Mouse (Mus musculus) kidney, embryonic 16.5 days (tissue): ENCODE data around the gene Sox12. TPM values are rescaled to one million over a fixed set of nuclear protein-coding genes. Genes with fewer than 3 reads are reported as not detected.
A peak's percentile ranks its signal among the peaks of the same experiment; 100 is the strongest.

ENCODE experiments used
- ATAC-seq: fragments of 200-750 bp; cut with Nextera tagmentation; 2 replicates; pipeline ENCODE4 v1.8.0; 2017; ENCODE audit warnings: moderate TSS enrichment; ENCODE audit not compliant: low FRiP score, low TSS enrichment
- H3K27ac ChIP-seq: fragments of 300-500 bp; sonication (generic); 2 replicates; pipeline ENCODE4 v1.5.1; 2014; ENCODE audit warnings: low read length
- H3K27me3 ChIP-seq: fragments of 300-500 bp; sonication (generic); 2 replicates; pipeline ENCODE4 v1.6.1; 2014; ENCODE audit warnings: low read length, control low read depth, mixed read lengths; ENCODE audit not compliant: insufficient read depth
- H3K36me3 ChIP-seq: fragments of 300-500 bp; sonication (generic); 2 replicates; pipeline ENCODE4 v1.6.1; 2014; ENCODE audit warnings: low read length, control low read depth, mixed read lengths; ENCODE audit not compliant: insufficient read depth
- H3K4me1 ChIP-seq: fragments of 300-500 bp; sonication (generic); 2 replicates; pipeline ENCODE4 v1.6.1; 2014; ENCODE audit warnings: low read length, control low read depth, mixed read lengths; ENCODE audit not compliant: insufficient read depth
- H3K4me2 ChIP-seq: fragments of 300-500 bp; sonication (generic); replicated peaks from 2 replicates; pipeline ENCODE4 v1.6.1; 2014; ENCODE audit warnings: low read depth, low read length
- H3K4me3 ChIP-seq: fragments of 300-500 bp; sonication (generic); 2 replicates; pipeline ENCODE4 v1.5.1; 2014; ENCODE audit warnings: mild to moderate bottlenecking, low read length
- H3K9ac ChIP-seq: fragments of 300-500 bp; sonication (generic); replicated peaks from 2 replicates; pipeline ENCODE4 v1.6.1; 2014; ENCODE audit warnings: low read length
- H3K9me3 ChIP-seq: fragments of 300-500 bp; sonication (generic); 2 replicates; pipeline ENCODE4 v1.6.1; 2016; ENCODE audit warnings: low read length, control low read depth
- WGBS: fragments of 180-500 bp; shearing (Covaris S2); extraction: QIAGEN DNeasy Blood & Tissue Kit; methylation state at CpG from one replicate; pipeline ENCODE4 v1.1.7; 2014; 5-methylcytosine and 5-hydroxymethylcytosine counted together
- polyA plus RNA-seq: library from polyadenylated mRNA; unstranded; fragments of >200 nt; fragmentation: Nextera tagmentation; extraction: Ambion mirVana; gene quantifications from 2 replicates; pipeline ENCODE4 v1.2.1, GENCODE M21; 2015

Sox12 gene
- polyA plus RNA-seq, 1 experiment from 2014 or later, result 8.9 TPM

DNA sequence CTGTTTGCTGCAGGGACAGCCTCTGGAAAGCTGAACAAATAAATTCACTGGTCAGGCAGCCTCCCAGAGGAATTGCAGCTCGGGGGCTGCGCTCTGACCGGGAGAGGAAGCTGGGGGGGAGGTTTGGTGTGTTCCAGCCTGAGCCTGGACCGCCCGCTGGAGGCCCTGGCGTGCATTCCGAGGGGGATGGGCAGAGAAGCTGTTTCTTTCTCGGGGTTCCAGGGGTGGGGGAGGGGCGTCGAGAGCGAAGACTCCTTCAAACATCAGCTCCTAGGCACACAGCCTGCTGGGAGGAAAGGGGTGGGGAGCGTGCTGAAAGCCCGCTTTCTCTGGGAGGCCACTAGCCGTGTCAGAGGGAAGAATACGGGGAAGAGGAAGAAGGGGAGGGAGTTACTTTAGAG, 13.1 kb upstream of the Sox12 start:
- under 1% methylated on average over 15 of the region's 15 CpGs for WGBS
- Histone ChIP-seq H3K9me3 (peaks cover 3% of the 10 kb centered on the region), H3K4me3 (peak overlapping the region; percentile 95), H3K4me1 (peaks cover 39% of the 10 kb centered on the region), H3K9ac (peak overlapping the region; percentile 99), H3K27me3 (no peaks in the 10 kb centered on the region), H3K27ac (peak overlapping the region; percentile 99), H3K4me2 (peak overlapping the region; percentile 91), H3K36me3 (no peaks in the 10 kb centered on the region)
- ATAC-seq, result peak; percentile 84

DNA sequence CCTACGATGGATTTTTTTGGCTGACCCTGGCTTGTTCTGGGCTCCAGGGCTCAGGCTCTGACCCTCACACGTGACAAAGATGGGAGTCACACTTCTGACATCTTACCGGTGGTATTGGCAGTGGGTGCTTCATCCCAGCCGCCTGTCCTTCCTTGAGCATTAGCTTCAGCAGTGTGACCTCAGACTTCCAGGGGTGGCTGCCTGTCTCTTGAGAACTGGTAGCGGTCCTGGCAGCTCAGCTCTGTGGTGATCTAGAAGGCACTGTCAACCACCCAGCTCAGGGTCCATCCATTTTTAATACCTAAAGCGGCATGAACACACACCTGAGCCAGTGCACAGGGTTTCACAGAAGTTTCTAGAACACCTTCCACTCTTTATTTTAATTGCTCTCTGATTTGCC, 11.9 kb upstream of the Sox12 start:
- H3K4me2 ChIP-seq, result no peak overlapping the region
- H3K4me1 ChIP-seq, result peaks cover 40% of the 10 kb centered on the region
- no peak overlapping the region for H3K4me3 ChIP-seq
- WGBS, result 59% methylated on average over 6 of the region's 6 CpGs
- no peaks in the 10 kb centered on the region for H3K27me3 ChIP-seq
- no peaks in the 10 kb centered on the region for H3K36me3 ChIP-seq
- no peaks in the 10 kb centered on the region for H3K9me3 ChIP-seq
- ATAC-seq, result no peak
- peak overlapping the region; percentile 99 for H3K27ac ChIP-seq
- peak overlapping the region; percentile 99; the same call in 1 of the 2 replicates for H3K9ac ChIP-seq

DNA sequence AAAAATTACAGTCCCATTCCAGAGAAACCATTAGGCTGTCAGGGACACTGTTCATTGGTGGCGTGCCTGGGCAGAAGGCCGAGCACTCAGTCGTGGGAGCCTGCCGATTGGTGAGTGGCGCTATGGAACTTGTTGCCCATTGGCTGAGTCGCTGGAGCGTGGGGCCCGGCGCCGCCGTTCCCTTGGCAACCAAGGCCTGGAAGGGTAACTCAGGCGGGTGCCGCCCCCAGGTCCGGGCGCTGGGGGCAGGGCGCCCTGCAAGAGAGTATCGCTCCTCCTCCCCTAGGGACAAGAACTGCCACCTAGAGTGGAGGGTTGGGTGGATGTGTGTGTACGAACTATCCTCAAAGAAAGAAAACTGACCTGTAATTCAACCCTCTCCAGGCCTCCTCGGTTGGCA, 8.3 kb upstream of the Sox12 start:
- peak overlapping the region; percentile 66 for H3K4me2 ChIP-seq
- H3K27ac ChIP-seq, result peak overlapping the region; percentile 90
- H3K4me3 ChIP-seq, result peak overlapping the region; percentile 47
- 0% methylated on average over 19 of the region's 19 CpGs for WGBS
- no peaks in the 10 kb centered on the region for H3K36me3 ChIP-seq
- H3K27me3 ChIP-seq, result no peaks in the 10 kb centered on the region
- peak overlapping the region; percentile 64 for H3K9ac ChIP-seq
- ATAC-seq, result peak; percentile 96
- H3K4me1 ChIP-seq, result peaks cover 33% of the 10 kb centered on the region
- H3K9me3 ChIP-seq, result no peaks in the 10 kb centered on the region

DNA sequence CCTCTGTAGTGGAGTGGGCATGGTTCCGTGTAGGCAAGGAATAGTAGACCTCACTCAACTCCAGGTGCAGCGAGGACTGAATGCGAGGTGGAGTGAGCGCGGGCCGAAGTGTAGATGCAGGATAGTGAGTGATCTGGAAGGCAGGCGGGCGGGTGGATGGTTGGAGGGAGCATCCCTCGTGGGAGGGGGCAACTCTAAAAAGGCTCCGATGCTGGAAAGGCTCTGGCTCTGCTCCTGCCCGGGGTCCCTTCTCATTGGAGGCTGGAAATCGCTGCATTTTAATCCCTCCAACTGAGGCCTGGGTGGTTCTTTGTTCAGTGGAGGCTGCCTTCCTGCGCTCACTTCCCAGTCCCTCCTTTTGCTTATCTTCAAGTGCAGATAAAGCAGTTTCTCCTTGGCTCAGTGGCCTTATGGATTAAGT, 1.3 kb upstream of the Sox12 start:
- ATAC-seq, result no peak; the same call in 1 of the 2 replicates
- Histone ChIP-seq H3K36me3 (no peaks in the 10 kb centered on the region), H3K9ac (peak overlapping the region; percentile 71), H3K27me3 (no peaks in the 10 kb centered on the region), H3K4me2 (peak overlapping the region; percentile 84), H3K4me3 (peak overlapping the region; percentile 82), H3K27ac (peak overlapping the region; percentile 99), H3K4me1 (peaks cover 28% of the 10 kb centered on the region), H3K9me3 (no peaks in the 10 kb centered on the region)
- 1% methylated on average over 13 of the region's 13 CpGs for WGBS

DNA sequence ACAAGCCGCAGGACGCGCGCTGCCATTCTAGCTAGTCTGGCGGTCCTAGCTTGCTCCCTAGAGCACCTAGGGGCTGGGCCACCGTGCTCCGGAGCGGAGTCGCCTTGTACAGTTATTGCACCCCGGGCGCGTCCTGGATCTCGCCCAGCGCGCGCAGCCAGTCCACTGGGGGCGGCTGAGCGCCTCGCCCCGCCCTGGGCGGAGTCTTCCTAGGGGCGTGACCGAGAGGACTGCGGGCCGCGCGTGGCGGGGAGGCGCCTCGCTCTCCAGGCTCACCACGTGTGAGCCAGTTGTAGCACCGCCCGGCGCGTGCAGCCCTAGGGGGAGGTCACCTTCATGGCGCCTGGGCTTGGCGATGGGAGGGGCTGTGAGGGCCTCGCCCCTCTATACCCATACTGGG, 828 bp upstream of the Sox12 start:
- Histone ChIP-seq H3K27ac (peak overlapping the region; percentile 99), H3K4me2 (peak overlapping the region; percentile 84), H3K4me1 (peaks cover 33% of the 10 kb centered on the region), H3K4me3 (peak overlapping the region; percentile 82), H3K9ac (peak overlapping the region; percentile 95), H3K9me3 (no peaks in the 10 kb centered on the region), H3K27me3 (no peaks in the 10 kb centered on the region), H3K36me3 (no peaks in the 10 kb centered on the region)
- under 1% methylated on average over 38 of the region's 38 CpGs for WGBS
- ATAC-seq, result peak; percentile 85

DNA sequence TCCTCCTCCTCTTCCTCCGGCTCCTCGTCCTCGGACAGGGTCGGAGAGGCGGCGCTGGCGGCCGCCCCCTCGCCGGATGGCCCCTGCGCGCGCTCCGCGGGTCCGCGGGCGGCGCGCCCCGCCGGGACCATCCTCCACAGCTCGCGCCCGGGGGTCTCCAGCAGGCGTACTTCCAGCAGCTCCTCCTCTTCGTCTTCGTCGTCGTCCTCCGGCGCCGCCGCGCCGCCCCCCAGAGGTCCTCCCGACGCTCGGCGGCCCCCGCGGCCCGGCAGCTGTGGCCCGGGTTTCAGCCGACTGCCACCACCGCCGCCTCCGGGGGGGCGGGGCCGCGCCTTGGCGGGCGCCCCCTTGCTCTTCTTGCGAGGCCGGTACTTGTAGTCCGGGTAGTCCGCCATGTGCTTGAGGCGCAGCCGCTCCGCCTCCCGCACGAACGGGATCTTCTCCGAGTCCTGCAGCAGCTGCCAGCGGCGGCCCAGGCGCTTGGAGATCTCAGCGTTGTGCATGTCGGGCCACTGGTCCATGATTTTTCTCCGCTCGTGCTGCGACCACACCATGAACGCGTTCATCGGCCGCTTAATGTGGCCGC, 766 bp downstream of the Sox12 start:
- H3K36me3 ChIP-seq, result no peaks in the 10 kb centered on the region
- no peak; the same call in 1 of the 2 replicates for ATAC-seq

DNA sequence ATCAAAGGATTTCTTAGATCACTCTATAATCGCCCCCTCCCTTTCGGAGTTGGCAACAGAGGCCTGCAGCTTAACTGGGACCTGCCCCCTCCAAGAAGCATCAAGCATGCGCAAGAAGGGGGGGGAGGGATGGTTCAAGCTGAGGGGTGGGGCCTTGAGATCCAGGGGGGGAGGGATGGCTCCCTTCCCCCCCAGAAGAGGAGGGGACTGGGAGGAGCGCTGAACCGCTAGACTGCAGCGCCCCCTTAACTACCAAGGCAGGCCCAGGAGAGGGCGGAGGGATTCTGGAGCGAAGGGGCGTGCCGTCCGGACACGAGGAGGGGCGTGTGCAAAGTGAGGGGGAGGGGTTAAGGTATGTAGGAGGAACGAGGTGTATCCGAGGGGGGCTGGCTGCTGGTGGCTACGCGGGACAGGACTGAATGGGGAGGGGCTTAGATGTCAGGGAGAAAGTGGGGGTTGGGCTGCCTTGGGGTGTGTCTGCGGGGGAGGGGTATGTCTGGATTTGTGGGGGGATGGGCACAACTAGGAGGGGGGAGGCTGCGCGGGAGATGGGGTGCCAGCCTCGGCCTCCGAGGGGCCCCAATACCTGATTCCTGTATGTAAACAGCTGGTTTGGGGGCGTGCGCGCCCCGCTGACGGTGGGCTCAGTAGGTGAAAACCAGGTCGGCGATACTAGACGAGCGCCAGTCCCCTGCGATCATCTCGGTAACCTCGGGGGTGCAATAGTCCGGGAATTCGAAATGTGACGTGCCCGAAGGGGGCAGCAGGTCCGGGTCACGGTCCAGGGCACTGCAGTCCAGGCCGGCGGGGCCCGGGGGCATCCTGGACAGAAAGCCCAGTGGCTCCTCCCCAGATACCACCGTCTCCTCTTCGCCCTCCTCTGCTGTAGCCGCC, 1.5 kb downstream of the Sox12 start:
- Histone ChIP-seq H3K4me1 (peaks cover 42% of the 10 kb centered on the region), H3K4me3 (peak overlapping the region; percentile 82)
- WGBS, result under 1% methylated on average over 44 of the region's 46 CpGs

More for the DNA sequence above, 766 bp downstream of the Sox12 start:
- Histone ChIP-seq H3K27ac (peak overlapping the region; percentile 99), H3K9ac (peak overlapping the region; percentile 95), H3K9me3 (no peaks in the 10 kb centered on the region), H3K4me3 (peak overlapping the region; percentile 82), H3K27me3 (no peaks in the 10 kb centered on the region), H3K4me1 (peaks cover 42% of the 10 kb centered on the region), H3K4me2 (peak overlapping the region; percentile 84)
- WGBS, result under 1% methylated on average over 52 of the region's 77 CpGs

DNA sequence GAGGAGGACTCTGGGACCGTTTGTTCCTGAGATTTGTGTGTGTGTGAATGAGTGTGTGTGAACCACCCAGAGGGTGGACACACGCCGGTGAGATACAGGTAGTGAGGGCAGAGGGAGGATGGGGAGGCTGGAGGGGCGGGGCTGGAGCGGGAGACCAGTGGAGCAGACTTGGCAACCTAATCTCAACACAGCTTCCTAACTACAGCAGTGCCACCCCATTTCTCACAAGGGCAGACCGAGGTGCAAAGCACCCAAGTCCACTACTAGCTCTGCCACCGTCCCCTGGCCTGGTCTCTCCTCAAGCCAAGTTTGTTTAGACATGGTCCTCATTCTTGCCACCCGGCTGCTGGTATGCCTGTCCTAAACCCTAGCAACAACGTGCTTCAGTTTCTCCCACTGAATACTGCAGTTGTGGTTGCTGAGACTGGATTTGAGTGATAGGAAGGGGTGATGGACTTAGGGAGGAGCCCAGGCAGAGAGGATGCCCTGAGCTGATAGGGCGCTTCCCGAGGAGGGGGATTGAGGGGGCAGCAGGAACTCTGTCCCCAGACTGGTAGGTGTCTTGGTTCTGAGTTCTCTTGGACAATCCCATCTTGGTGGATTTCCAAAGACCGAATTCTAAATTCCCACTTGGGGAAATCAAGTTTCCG, 2.5 kb downstream of the Sox12 start:
- Histone ChIP-seq H3K4me1 (peaks cover 42% of the 10 kb centered on the region), H3K4me2 (peak overlapping the region; percentile 84)
- 20% methylated on average over 13 of the region's 13 CpGs for WGBS

More for the DNA sequence above, 1.5 kb downstream of the Sox12 start:
- Histone ChIP-seq H3K36me3 (no peaks in the 10 kb centered on the region), H3K27me3 (no peaks in the 10 kb centered on the region), H3K27ac (peak overlapping the region; percentile 99), H3K9me3 (no peaks in the 10 kb centered on the region), H3K4me2 (peak overlapping the region; percentile 84), H3K9ac (peak overlapping the region; percentile 95)
- ATAC-seq, result peak; percentile 60

DNA sequence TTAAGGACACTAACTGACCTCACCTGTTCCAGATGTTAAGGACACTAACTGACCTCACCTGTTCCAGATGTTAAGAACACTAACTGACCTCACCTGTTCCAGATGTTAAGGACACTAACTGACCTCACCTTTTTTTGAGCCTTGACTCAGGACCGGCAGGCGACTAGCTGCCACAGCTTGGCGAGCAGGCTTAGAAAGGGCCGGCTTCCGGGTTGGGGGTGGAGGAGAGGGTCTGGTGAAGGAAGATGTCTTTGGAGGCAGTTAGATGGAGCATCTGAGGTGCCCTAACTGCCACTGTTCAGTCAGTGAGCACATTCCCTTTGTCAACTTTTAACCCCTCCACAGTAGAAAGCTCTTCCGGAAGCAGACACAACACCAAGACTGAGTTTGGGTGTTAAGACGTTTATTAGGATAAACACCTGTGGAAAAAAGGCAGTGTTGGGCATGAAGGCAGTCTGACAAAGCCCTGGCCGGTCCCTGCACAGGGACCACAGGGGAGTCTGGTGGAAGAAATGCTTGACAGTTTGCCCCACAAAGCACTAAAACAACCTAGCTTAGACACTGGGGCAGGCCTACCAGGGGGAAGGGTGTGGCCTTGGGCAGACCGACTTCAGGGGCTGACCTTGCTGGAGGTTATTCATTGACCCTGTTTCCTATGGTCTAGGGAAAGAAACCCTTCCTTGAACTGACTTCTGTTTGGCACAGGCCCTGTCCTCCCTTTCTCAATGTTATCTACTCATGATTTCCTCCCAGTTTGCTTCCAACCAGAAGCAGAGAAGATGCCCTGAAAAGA, 4.4 kb downstream of the Sox12 start:
- 45% methylated on average over 9 of the region's 9 CpGs for WGBS
- Histone ChIP-seq H3K27me3 (no peaks in the 10 kb centered on the region), H3K4me2 (peak overlapping the region; percentile 84), H3K9me3 (no peaks in the 10 kb centered on the region), H3K27ac (peak overlapping the region; percentile 11), H3K9ac (no peak overlapping the region), H3K4me1 (peaks cover 30% of the 10 kb centered on the region), H3K4me3 (peak overlapping the region; percentile 82; the same call in 1 of the 2 replicates), H3K36me3 (no peaks in the 10 kb centered on the region)
- ATAC-seq, result no peak

More for the DNA sequence above, 2.5 kb downstream of the Sox12 start:
- no peak for ATAC-seq
- no peaks in the 10 kb centered on the region for H3K36me3 ChIP-seq
- H3K27ac ChIP-seq, result peak overlapping the region; percentile 63
- H3K9me3 ChIP-seq, result no peaks in the 10 kb centered on the region
- peak overlapping the region; percentile 95 for H3K9ac ChIP-seq
- H3K4me3 ChIP-seq, result peak overlapping the region; percentile 82
- H3K27me3 ChIP-seq, result no peaks in the 10 kb centered on the region
